Mouse (Mus musculus): ENCODE measurements around the gene Ncoa1.
"Not testable (repeated sequence)": the region's sequence is repeated elsewhere in the genome, so short reads cannot be mapped to it uniquely, and the experiment has no call there.

The Ncoa1 gene

DNA sequence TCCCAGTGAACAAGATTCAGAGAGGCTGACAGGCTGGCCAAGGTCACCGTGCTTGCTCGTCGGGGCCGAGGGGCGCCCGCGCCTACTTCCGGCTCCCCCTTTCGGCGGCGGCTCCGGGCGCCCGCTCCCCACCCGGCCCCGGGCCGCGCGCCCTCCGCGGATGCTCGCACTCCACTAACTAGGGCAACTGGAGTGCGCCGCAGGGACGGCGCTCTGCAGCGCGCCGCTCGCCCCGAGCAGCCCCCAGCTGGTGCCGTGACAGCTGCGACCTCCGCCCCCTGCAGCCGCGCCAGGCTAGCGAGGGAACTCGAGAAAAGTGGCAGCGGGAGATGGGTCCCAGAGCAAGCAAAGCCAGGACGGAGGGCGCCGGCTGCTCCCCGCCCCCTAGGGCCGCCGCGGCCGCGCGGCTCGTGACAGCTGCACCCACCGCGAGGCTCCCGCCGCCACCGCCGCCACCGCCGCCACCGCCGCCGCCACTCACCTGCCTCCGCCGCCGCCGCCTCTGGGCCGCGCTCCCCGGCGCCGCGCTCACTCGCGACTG, 621 bp downstream of the Ncoa1 start:
- DNase-seq (ENCODE audit: low spot score in 2 of 2) = peak; percentile 15 to 26

DNA sequence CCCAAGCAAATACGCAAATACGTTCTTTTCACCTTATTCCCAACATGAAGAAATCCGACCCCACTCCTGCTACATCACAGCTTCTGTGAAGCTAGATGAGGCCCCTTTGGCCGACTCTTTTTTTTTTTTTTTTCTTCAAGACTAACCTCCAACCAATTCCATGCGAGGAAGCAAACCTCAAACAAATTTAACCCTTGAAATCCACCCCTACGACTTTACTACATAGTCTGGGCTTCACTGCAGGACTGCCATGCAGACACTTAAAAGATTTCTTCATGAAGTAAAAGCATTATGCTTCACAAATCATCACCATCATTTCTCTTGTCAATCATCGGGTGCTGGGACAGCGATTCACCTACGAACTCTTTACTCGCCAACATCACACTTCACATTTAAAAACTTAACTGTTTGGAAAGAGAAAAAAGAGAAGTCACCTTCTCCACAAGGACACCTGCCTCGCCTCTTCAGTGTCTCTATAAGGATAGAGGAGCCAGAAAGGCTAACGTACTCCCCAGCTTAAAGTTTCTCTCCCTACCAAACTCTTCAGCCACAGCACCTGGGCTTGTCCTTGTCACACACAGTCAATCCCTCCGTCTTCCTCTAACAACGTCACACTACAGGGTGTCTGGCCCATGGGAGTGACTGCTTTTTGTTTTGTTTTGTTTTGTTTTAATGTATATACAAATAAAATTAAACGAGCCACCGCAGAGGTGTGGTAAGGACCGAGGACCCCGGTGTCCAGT, 1.6 kb downstream of the Ncoa1 start:
- no peak for DNase-seq (ENCODE audit: low spot score in 2 of 2)

GRCm38 (mm10) chr12:4469115-4469514, 7.9 kb downstream of the Ncoa1 start:
- DNase-seq (ENCODE audit: low spot score in 2 of 2) = no peak

GRCm38 (mm10) chr12:4463701-4464100, 13.3 kb downstream of the Ncoa1 start:
- no peak for DNase-seq (ENCODE audit: low spot score in 2 of 2)

DNA sequence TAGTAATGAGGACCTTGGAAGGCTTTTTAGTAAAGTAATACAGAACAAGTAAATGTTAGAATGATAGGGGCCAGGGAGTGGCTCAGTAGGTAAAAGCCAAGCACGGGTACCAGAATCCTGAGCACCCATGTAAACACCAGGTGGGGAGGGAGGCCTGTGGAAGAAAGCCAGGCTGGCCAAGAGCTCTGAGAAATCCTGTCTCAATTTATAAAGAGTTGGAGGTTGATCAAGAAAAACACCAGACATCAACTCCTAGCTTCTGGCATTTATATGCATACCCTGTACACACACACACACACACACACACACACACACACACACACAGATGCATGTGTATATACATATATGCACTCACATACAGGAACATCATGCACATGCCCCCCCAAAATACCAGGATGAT, 14.6 kb downstream of the Ncoa1 start:
- no peak for DNase-seq (ENCODE audit: low spot score in 2 of 2)

DNA sequence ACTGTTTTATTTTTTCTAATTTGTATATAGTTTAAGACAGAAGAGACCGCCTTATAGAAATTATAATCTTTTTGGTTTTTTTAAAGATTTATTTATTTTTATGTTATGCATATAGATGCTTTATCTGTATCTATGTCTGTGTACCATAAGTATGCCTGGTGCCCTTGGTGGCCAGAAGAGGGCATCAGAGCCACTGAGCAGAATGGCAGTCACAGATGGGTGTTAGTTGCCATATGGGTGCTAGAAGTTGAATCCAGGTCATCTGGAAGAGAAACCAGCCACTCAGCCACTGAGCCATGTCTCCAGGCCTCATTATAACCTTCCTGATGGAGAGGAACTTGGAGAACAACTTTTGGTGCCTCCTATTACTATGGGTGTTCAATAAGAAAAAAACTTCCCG, 16.0 kb downstream of the Ncoa1 start:
- no peak for DNase-seq (ENCODE audit: low spot score in 2 of 2)

- DNase-seq (ENCODE audit: low spot score in 2 of 2) = no peak
Measured at GRCm38 (mm10) chr12:4454956-4455565, 21.9 kb downstream of the Ncoa1 start.

DNA sequence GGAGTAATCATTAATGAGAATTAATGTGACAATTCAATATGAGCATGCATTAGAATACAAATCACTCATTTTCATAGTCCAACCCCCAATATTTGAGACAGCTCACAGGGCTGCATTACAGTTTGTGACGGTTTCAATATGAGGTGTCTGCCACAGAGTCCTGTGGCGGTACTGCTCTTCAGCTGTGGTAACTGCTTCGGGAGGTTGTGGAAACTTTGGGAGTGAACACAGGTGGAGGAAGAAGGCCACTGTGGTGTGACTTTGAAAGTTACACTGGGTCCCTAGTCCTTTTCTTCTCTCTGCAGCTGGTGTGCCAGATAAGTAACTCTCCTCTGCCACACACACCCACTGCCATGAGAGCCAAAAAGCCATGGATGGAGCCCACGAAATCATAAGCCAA, 22.7 kb downstream of the Ncoa1 start:
- DNase-seq (ENCODE audit: low spot score in 2 of 2) = no peak

GRCm38 (mm10) chr12:4452233-4452632, 24.7 kb downstream of the Ncoa1 start:
- DNase-seq (ENCODE audit: low spot score in 2 of 2) = no peak

GRCm38 (mm10) chr12:4450485-4450884, 26.5 kb downstream of the Ncoa1 start:
- not testable (repeated sequence) for DNase-seq (ENCODE audit: low spot score in 2 of 2)

DNA sequence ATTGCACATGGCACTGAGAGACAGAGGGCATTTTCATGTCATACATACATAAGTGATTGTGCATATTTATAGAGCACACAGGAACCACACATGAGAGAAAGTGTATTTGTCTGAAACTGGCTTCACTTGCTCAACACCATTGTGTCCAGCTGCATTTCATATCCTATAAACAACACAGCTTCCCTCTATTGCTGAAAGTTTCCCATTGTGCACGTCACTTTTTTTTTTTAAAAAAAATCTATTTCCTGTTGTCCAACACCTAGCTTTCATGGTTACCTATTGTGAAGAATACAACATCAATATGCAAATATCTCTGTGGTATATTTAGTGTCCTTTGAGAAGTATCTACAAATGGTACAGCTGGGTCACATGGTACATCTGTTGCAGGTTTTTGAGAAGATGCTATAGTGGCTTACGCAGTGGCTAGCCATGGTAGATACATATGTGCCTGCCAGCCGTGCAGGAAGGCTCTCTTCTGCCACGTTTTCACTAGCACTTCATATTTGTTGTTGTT, 28.8 kb downstream of the Ncoa1 start:
- no peak for DNase-seq (ENCODE audit: low spot score in 2 of 2)

GRCm38 (mm10) chr12:4444946-4445345, 32.0 kb downstream of the Ncoa1 start:
- no peak for DNase-seq (ENCODE audit: low spot score in 2 of 2)

DNA sequence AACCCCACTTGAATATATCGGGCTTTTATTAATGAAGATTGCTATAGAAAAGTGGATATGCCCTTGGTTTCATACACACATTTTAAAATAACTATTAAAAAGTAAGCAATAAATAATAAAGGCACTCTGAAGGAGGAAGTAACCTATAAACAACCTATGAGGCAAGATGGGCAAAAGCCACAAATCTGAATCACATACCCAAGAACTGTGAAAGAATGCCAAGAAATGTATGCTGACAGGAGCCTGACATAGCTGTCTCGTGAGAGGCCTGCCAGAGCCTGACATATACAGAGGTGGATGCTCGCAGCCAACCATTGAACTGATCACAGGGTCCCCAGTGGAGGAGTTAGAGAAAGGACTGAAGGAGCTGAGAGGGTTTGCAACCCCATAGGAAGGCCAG, 35.5 kb downstream of the Ncoa1 start:
- no peak for DNase-seq (ENCODE audit: low spot score in 2 of 2)

GRCm38 (mm10) chr12:4436198-4436597, 40.8 kb downstream of the Ncoa1 start:
- DNase-seq (ENCODE audit: low spot score in 2 of 2) = no peak

DNA sequence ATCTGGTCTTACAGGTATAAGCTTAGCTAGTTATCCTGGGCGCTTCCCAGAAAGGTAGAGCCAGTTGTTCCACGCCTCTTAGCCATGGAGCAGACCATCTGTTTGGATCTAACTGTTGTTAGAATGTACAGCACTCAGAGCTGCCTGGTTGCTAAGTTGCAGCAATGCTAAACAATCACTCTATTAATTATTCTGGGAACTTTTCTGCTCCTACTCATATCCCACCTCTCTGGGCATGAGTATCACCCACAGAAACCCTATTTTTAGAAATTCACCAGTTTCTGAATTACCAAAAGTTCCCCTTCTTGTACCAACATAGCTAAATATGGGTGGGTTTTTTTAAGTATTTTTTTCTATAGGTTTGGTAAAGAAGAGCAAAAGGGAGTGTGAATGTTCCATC, 43.4 kb downstream of the Ncoa1 start:
- no peak for DNase-seq (ENCODE audit: low spot score in 2 of 2)

DNA sequence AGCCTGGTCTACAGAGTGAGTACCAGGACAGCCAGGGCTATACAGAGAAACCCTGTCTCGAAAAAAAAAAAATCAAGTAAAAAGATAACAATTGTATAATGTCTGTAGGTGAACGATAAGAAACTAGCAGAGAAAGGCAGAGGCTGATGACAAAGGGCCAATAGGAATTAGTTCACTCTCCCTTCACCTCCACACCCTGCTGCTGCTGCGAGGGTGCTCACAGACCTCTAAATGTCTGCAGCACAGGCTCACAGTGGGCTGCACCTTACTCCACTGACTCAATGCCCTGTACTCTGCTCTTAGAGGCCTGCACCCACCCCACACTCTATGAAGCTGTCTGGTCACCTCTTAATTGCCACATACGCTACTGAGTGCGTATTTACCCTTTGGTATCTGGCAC, 45.0 kb downstream of the Ncoa1 start:
- no peak for DNase-seq (ENCODE audit: low spot score in 2 of 2)

GRCm38 (mm10) chr12:4430061-4430825, 46.7 kb downstream of the Ncoa1 start:
- no peak for DNase-seq (ENCODE audit: low spot score in 2 of 2)

- no peak for DNase-seq (ENCODE audit: low spot score in 2 of 2)
Measured at GRCm38 (mm10) chr12:4418824-4419223, 58.2 kb downstream of the Ncoa1 start.

- no peak for DNase-seq (ENCODE audit: low spot score in 2 of 2)
Measured at GRCm38 (mm10) chr12:4417626-4418263, 59.2 kb downstream of the Ncoa1 start.

DNA sequence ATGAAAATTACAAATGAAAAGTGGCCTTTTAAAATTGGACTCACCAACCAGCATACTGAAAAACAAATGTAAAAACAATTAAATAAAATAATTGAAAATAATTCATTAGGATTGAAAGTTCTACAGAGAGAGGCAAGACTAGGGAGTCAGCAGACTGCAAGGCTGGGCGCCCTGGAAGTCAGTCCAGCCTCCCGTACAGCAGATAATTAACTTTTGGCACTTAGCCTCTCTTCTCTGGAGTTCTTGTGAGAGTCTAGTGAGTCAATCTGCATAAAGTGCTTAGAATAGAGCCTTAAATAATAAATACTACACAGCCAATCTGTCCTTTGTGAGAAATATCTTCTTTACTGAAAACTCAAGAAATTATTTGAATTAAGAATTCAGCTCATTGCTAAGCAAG, 69.9 kb downstream of the Ncoa1 start:
- DNase-seq (ENCODE audit: low spot score in 2 of 2) = no peak

DNA sequence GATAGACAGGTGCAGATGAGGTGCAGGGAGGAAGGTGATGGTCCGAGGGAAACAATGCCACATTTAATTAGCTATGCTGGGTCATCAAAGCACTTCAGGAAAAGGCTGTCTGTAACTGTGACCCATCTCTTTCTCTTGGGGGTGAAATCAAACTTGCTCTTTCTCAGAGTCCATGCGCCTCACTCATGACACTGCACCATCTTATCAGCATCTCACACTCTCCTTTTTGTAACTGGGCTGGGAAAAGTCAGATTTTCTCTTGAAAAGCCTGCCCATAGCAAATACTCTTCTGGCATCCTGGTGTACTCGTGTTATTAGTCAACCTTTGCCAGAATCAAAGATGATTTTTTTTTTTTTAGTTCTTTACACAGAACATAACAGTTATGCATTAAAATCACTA, 70.8 kb downstream of the Ncoa1 start:
- no peak for DNase-seq (ENCODE audit: low spot score in 2 of 2)

GRCm38 (mm10) chr12:4403206-4403605, 73.8 kb downstream of the Ncoa1 start:
- no peak for DNase-seq (ENCODE audit: low spot score in 2 of 2)
